ENCODE assay signal across 4 mouse cellular contexts in genomic region chr2:149109551-149109950, GRCm38 (mm10).
DNase-seq lines count a peak whose midpoint lies in the region; TF ChIP-seq lines count a peak whose summit lies in the region.
"Not testable (repeated sequence)": the region's sequence is repeated elsewhere in the genome, so short reads cannot be mapped to it uniquely, and the experiment has no call there.

No protein-coding gene starts in this region.

- DNase-seq in 3T3-L1 (ENCODE audit: low read depth, low spot score): peak; percentile 97
- DNase-seq in MEL (ENCODE audit: low read depth, low spot score): peak; percentile 35
- peak; percentile 64 for DNase-seq in NIH3T3 (ENCODE audit: low read depth)
- peak; percentile 2 for DNase-seq in ZHBTc4 (ENCODE audit: low read depth, low spot score)

- H3K9me3 ChIP-seq in MEL (replicated peaks; ENCODE audit: insufficient read depth, low read length): not testable (repeated sequence)

- not testable (repeated sequence) for H3K79me2 ChIP-seq in MEL (ENCODE audit: control insufficient read depth, insufficient read depth, low read length, poor library complexity)

- TF ChIP-seq POLR2A in MEL (IDR thresholded peaks at IDR 0.05; ENCODE audit: control insufficient read depth in 1 of 2, insufficient read depth in 1 of 2, low read depth in 1 of 2, low read length in 2 of 2, poor library complexity in 1 of 2): not testable (repeated sequence)

- not testable (repeated sequence) for TF ChIP-seq CTCF in MEL (IDR thresholded peaks at IDR 0.05 in 2 of 3, conservative IDR thresholded peaks at IDR 0.05 in 1 of 3; ENCODE audit: control insufficient read depth in 1 of 3, insufficient read depth in 1 of 3, low read depth in 2 of 3, low read length in 3 of 3, poor library complexity in 1 of 3, severe bottlenecking in 1 of 3)

- H3K9ac ChIP-seq in MEL (ENCODE audit: control insufficient read depth, low read depth, low read length, poor library complexity, severe bottlenecking): not testable (repeated sequence)

- not testable (repeated sequence) for H3K4me1 ChIP-seq in MEL (ENCODE audit: control insufficient read depth in 1 of 2, insufficient read depth in 2 of 2, low read length in 2 of 2)

- not testable (repeated sequence) for H3K4me3 ChIP-seq in MEL (ENCODE audit: control insufficient read depth in 1 of 2, insufficient read depth in 1 of 2, low read depth in 2 of 2, low read length in 2 of 2)

- H3K36me3 ChIP-seq in MEL (ENCODE audit: control insufficient read depth in 1 of 2, insufficient read depth in 2 of 2, low read length in 2 of 2): not testable (repeated sequence)

- TF ChIP-seq RAD21 in MEL (IDR thresholded peaks at IDR 0.05; ENCODE audit: low read depth, low read length): not testable (repeated sequence)

- TF ChIP-seq EP300 in MEL (IDR thresholded peaks at IDR 0.05; ENCODE audit: low read depth in 1 of 2, low read length in 2 of 2): not testable (repeated sequence)

- not testable (repeated sequence) for H3K27ac ChIP-seq in MEL (ENCODE audit: control insufficient read depth, low read depth, low read length)

- H3K27me3 ChIP-seq in MEL (ENCODE audit: control insufficient read depth in 1 of 2, insufficient read depth in 2 of 2, low read length in 2 of 2): not testable (repeated sequence)

Comparison
In these comparisons a context has a peak if more than half of its experiments do, and no peak if none do; other contexts are left out.
1. DNase-seq: peak in every context shown above with its lines; median percentile 97 in 3T3-L1; 64 in NIH3T3; 35 in MEL; 2 in ZHBTc4.